Mouse (Mus musculus): ENCODE results near the gene Il2rb. TPM values are rescaled to one million over a fixed set of nuclear protein-coding genes. Genes with fewer than 3 reads are reported as not detected.

The Il2rb gene
- polyA plus RNA-seq, 1 experiment from 2014 or later: 2.1 TPM

DNA sequence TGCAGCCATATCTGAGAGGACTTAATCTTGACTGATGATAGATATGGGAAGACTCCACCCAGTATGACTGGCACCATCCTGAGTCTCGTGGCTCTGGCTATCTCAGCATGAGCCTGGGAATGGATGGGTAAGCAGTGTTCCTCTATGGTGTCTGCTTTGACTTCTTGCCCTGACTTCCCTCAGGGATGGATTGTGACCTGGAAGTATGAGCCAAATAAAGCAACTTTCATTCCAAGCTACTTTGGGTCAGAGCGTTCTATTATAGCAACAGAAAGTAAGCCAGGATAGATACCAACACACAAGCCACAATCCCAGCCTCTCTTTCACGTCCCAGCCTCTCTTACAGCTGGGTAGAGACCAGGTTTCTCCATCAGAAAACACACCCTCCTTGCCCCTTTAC, 10.5 kb upstream of the Il2rb start:
- WGBS (ENCODE audit: insufficient replicate concordance): 58% methylated on average over 3 of the region's 3 CpGs
- H3K4me2 ChIP-seq (ENCODE audit: low read depth, low read length): no peak overlapping the region
- no peak overlapping the region for H3K9ac ChIP-seq (replicated peaks)
- ATAC-seq (no peak), DNase-seq (no peak)
- H3K4me1 ChIP-seq (ENCODE audit: insufficient read depth): peaks cover 4% of the 10 kb centered on the region
- no peaks in the 10 kb centered on the region for H3K36me3 ChIP-seq (replicated peaks; ENCODE audit: insufficient read depth, low read length)
- no peak overlapping the region for H3K4me3 ChIP-seq (ENCODE audit: low read depth, low read length)
- no peak overlapping the region for H3K27ac ChIP-seq (ENCODE audit: low read depth)
- H3K27me3 ChIP-seq (ENCODE audit: insufficient read depth, low read length): no peaks in the 10 kb centered on the region
- H3K9me3 ChIP-seq (ENCODE audit: low read length): peaks cover 3% of the 10 kb centered on the region; the same call in 1 of the 2 replicates
- no peak for TF ChIP-seq EP300 (IDR thresholded peaks at IDR 0.05; ENCODE audit: low read depth)
- no peak for TF ChIP-seq CTCF (IDR thresholded peaks at IDR 0.05; ENCODE audit: low read depth)

DNA sequence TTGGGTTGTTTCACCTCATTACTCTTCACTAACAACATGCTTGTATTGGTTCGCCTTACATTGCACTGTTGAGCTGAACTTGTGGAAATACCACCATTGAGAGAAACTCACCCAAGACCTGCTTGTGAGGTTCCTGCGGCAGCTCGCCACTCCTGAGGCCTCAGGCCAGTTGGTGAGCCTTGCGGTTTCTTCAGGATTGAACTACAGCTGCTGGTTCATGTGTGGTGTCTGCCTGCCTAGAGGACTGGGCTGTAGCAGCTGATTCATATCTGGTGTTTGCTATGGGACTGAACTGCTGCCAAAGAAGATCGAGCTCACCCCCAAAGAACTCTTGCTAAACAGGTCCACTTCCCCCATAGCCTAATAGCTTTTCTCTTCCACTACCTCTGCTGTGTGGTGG, 9.7 kb upstream of the Il2rb start:
- H3K36me3 ChIP-seq (replicated peaks; ENCODE audit: insufficient read depth, low read length): no peaks in the 10 kb centered on the region
- ATAC-seq (no peak), DNase-seq (no peak)
- WGBS (ENCODE audit: insufficient replicate concordance): 80% methylated on average over 5 of the region's 5 CpGs
- peaks cover 3% of the 10 kb centered on the region; the same call in 1 of the 2 replicates for H3K9me3 ChIP-seq (ENCODE audit: low read length)
- no peak overlapping the region for H3K4me2 ChIP-seq (ENCODE audit: low read depth, low read length)
- H3K27ac ChIP-seq (ENCODE audit: low read depth): no peak overlapping the region
- H3K9ac ChIP-seq (replicated peaks): no peak overlapping the region
- H3K4me3 ChIP-seq (ENCODE audit: low read depth, low read length): no peak overlapping the region
- no peaks in the 10 kb centered on the region for H3K27me3 ChIP-seq (ENCODE audit: insufficient read depth, low read length)
- no peaks in the 10 kb centered on the region for H3K4me1 ChIP-seq (ENCODE audit: insufficient read depth)
- no peak for TF ChIP-seq CTCF (IDR thresholded peaks at IDR 0.05; ENCODE audit: low read depth)
- TF ChIP-seq EP300 (IDR thresholded peaks at IDR 0.05; ENCODE audit: low read depth): no peak

DNA sequence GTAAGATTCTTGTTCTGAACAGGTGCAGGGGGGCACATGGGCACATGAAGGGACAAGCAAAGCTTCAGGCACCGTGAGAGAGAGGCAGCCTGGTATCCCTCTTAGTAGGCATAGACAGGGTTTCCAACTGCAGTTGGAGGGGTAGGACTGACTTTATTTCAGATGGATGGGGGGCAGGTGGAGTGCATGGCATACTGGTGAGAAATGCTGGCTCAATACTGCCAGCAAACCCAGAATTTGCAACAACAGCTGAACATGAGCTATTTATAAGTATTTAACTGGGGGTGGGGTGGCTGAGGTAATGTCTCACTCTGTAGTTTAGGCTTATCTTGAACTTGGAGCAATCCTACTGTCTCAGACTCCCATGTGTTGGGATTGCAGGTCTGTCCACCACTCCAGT, 8.9 kb upstream of the Il2rb start:
- Histone ChIP-seq H3K4me3 (ENCODE audit: low read depth, low read length) (no peak overlapping the region), H3K9ac (replicated peaks) (no peak overlapping the region), H3K36me3 (replicated peaks; ENCODE audit: insufficient read depth, low read length) (no peaks in the 10 kb centered on the region), H3K4me1 (ENCODE audit: insufficient read depth) (no peaks in the 10 kb centered on the region), H3K27me3 (ENCODE audit: insufficient read depth, low read length) (no peaks in the 10 kb centered on the region), H3K27ac (ENCODE audit: low read depth) (no peak overlapping the region), H3K4me2 (ENCODE audit: low read depth, low read length) (no peak overlapping the region), H3K9me3 (ENCODE audit: low read length) (peaks cover 3% of the 10 kb centered on the region; the same call in 1 of the 2 replicates)
- TF ChIP-seq CTCF (IDR thresholded peaks at IDR 0.05; ENCODE audit: low read depth) (no peak), EP300 (IDR thresholded peaks at IDR 0.05; ENCODE audit: low read depth) (no peak)
- 63% methylated on average over 1 of the region's 1 CpGs for WGBS (ENCODE audit: insufficient replicate concordance)
- DNase-seq: no peak
- ATAC-seq: no peak

DNA sequence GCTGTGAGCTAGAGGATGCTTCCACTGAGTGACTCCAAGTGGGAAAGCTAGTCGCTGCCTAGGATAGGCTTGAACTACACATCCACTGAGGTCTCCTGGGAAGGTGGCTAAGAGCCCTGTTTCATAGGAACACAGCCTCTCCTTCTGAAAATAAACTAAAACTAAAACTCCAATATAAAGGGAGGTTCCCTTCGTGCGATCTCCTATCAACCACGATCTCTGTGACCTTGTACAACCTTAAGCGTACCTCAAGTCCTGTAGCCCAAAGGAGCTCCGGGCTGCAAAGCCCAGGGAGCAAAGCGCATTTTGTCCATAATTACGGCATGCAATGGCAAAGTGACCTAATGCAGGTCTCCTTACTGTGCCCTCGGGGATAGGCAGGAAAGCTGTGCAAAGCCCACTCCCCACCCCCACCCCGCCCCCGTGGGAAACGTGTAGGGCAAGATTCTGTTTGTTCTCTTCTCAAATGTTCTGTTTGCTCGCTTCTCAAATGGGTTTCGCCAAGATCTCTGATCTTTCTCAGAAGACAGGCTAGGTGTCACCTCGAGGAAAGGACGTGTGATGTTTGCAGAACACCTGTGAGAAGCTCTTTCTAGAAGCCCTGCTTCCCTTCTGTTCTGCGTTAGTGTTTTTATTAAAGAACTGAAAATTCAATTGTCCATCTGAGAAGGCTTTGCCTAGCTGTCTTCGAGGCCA, 7.5 kb upstream of the Il2rb start:
- ATAC-seq (no peak), DNase-seq (no peak)
- no peak overlapping the region for H3K4me2 ChIP-seq (ENCODE audit: low read depth, low read length)
- no peak overlapping the region for H3K4me3 ChIP-seq (ENCODE audit: low read depth, low read length)
- H3K27me3 ChIP-seq (ENCODE audit: insufficient read depth, low read length): no peaks in the 10 kb centered on the region
- WGBS (ENCODE audit: insufficient replicate concordance): 72% methylated on average over 18 of the region's 18 CpGs
- no peak overlapping the region for H3K9ac ChIP-seq (replicated peaks)
- no peak overlapping the region for H3K27ac ChIP-seq (ENCODE audit: low read depth)
- peaks cover 3% of the 10 kb centered on the region; the same call in 1 of the 2 replicates for H3K9me3 ChIP-seq (ENCODE audit: low read length)
- H3K4me1 ChIP-seq (ENCODE audit: insufficient read depth): no peaks in the 10 kb centered on the region
- TF ChIP-seq CTCF (IDR thresholded peaks at IDR 0.05; ENCODE audit: low read depth) (no peak), EP300 (IDR thresholded peaks at IDR 0.05; ENCODE audit: low read depth) (no peak)
- no peaks in the 10 kb centered on the region for H3K36me3 ChIP-seq (replicated peaks; ENCODE audit: insufficient read depth, low read length)

DNA sequence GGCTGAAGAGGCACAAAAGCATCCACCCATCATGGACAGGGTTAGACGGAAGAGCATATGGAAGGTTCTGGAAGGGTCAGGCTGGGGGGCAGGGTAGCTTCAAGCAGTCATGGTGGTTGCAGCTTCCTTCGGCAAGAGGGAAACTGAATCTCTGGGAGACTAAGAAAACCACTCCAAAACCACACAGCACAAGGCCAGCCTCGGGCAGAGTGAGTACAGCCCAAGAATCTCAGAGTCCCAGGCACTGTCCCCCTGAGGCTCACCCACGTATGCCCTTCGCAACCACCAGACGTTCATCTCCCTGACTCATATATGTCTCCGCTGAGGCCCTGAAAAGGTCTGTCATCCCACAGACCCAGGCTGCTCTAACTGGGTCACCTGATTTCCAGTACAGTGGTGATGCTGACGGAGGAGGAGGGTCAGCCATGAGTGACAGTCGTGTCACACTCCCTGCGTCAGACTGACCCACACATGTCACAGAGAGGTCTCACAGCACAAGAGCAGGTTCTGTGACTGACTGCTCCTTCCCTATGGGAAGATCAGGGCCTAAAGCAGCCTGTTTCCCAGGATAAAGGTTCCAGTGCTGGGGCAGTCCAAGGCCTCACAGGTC, 1.6 kb downstream of the Il2rb start:
- DNase-seq: no peak
- no peak overlapping the region for H3K9ac ChIP-seq (replicated peaks)
- TF ChIP-seq CTCF (IDR thresholded peaks at IDR 0.05; ENCODE audit: low read depth) (no peak), EP300 (IDR thresholded peaks at IDR 0.05; ENCODE audit: low read depth) (no peak)
- H3K4me1 ChIP-seq (ENCODE audit: insufficient read depth): no peaks in the 10 kb centered on the region
- H3K36me3 ChIP-seq (replicated peaks; ENCODE audit: insufficient read depth, low read length): no peaks in the 10 kb centered on the region
- no peak overlapping the region for H3K4me3 ChIP-seq (ENCODE audit: low read depth, low read length)
- H3K27ac ChIP-seq (ENCODE audit: low read depth): no peak overlapping the region
- no peak for ATAC-seq
- H3K4me2 ChIP-seq (ENCODE audit: low read depth, low read length): no peak overlapping the region
- no peaks in the 10 kb centered on the region for H3K27me3 ChIP-seq (ENCODE audit: insufficient read depth, low read length)
- 64% methylated on average over 10 of the region's 10 CpGs for WGBS (ENCODE audit: insufficient replicate concordance)
- H3K9me3 ChIP-seq (ENCODE audit: low read length): no peaks in the 10 kb centered on the region

DNA sequence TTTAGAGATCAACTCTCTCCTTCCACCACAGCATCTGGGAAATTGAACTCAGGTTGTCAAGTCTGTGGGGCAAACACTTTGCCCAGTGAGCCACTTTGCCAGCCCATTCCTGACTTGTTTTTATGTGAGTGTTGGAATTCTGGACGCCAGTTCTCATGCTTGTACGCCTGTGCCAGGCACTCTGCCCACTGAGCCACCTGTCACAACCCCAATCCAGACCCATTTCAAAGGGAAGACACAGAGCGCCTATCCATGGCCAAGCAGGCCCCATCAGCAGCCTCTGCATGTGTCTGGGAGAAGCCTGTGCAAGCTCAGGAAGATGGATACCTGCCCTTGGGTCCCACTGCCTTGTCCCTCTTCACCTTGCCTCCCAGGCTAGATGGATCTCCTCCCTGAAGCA, 3.8 kb downstream of the Il2rb start:
- Histone ChIP-seq H3K9me3 (ENCODE audit: low read length) (no peaks in the 10 kb centered on the region), H3K4me3 (ENCODE audit: low read depth, low read length) (no peak overlapping the region), H3K27me3 (ENCODE audit: insufficient read depth, low read length) (no peaks in the 10 kb centered on the region), H3K4me1 (ENCODE audit: insufficient read depth) (no peaks in the 10 kb centered on the region), H3K27ac (ENCODE audit: low read depth) (no peak overlapping the region), H3K4me2 (ENCODE audit: low read depth, low read length) (no peak overlapping the region), H3K36me3 (replicated peaks; ENCODE audit: insufficient read depth, low read length) (no peaks in the 10 kb centered on the region), H3K9ac (replicated peaks) (no peak overlapping the region)
- DNase-seq (no peak), ATAC-seq (no peak)
- WGBS (ENCODE audit: insufficient replicate concordance): 76% methylated on average over 3 of the region's 3 CpGs
- no peak for TF ChIP-seq CTCF (IDR thresholded peaks at IDR 0.05; ENCODE audit: low read depth)
- no peak for TF ChIP-seq EP300 (IDR thresholded peaks at IDR 0.05; ENCODE audit: low read depth)

Data from liver, postnatal 0 days (tissue).